Mouse (Mus musculus): ENCODE measurements around the gene Tex44.
A peak's percentile ranks its signal among the peaks of the same experiment; 100 is the strongest.

Gene Tex44

GRCm38 (mm10) chr1:86426128-86426527, at the start of gene Tex44, which contains the start of gene Nmur1:
TSS of gene Tex44 (plus strand) at chr1:86426329.
TSS of gene Nmur1 (minus strand) at chr1:86426228.
- no peak for DNase-seq (ENCODE audit: low read depth, low spot score)

GRCm38 (mm10) chr1:86376354-86376753, 49.8 kb upstream of the Tex44 start:
- DNase-seq (ENCODE audit: low read depth, low spot score), result no peak

GRCm38 (mm10) chr1:86378662-86379061, 47.5 kb upstream of the Tex44 start:
- DNase-seq (ENCODE audit: low read depth, low spot score), result peak; percentile 64

- peak; percentile 57 for DNase-seq (ENCODE audit: low read depth, low spot score)
Measured at GRCm38 (mm10) chr1:86379161-86379569, 47.0 kb upstream of the Tex44 start.

GRCm38 (mm10) chr1:86381027-86381426, 45.1 kb upstream of the Tex44 start:
- DNase-seq (ENCODE audit: low read depth, low spot score), result peak; percentile 85

- peak; percentile 74 for DNase-seq (ENCODE audit: low read depth, low spot score)
Measured at GRCm38 (mm10) chr1:86389230-86389629, 36.9 kb upstream of the Tex44 start.

- DNase-seq (ENCODE audit: low read depth, low spot score), result peak; percentile 39
Measured at GRCm38 (mm10) chr1:86391425-86391824, 34.7 kb upstream of the Tex44 start.

GRCm38 (mm10) chr1:86393219-86393618, 32.9 kb upstream of the Tex44 start:
- DNase-seq (ENCODE audit: low read depth, low spot score), result no peak

GRCm38 (mm10) chr1:86394246-86394645, 31.9 kb upstream of the Tex44 start:
- no peak for DNase-seq (ENCODE audit: low read depth, low spot score)

GRCm38 (mm10) chr1:86395897-86396296, 30.2 kb upstream of the Tex44 start:
- DNase-seq (ENCODE audit: low read depth, low spot score), result no peak

GRCm38 (mm10) chr1:86397621-86398020, 28.5 kb upstream of the Tex44 start:
- no peak for DNase-seq (ENCODE audit: low read depth, low spot score)

GRCm38 (mm10) chr1:86398222-86398621, 27.9 kb upstream of the Tex44 start:
- no peak for DNase-seq (ENCODE audit: low read depth, low spot score)

GRCm38 (mm10) chr1:86399322-86399721, 26.8 kb upstream of the Tex44 start:
- DNase-seq (ENCODE audit: low read depth, low spot score), result no peak

GRCm38 (mm10) chr1:86400096-86400754, 25.9 kb upstream of the Tex44 start:
- no peak for DNase-seq (ENCODE audit: low read depth, low spot score)

- no peak for DNase-seq (ENCODE audit: low read depth, low spot score)
Measured at GRCm38 (mm10) chr1:86404834-86405233, 21.3 kb upstream of the Tex44 start.

GRCm38 (mm10) chr1:86406313-86406712, 19.8 kb upstream of the Tex44 start:
- DNase-seq (ENCODE audit: low read depth, low spot score), result peak; percentile 37

GRCm38 (mm10) chr1:86406914-86407313, 19.2 kb upstream of the Tex44 start:
- peak; percentile 22 for DNase-seq (ENCODE audit: low read depth, low spot score)

GRCm38 (mm10) chr1:86408515-86408914, 17.6 kb upstream of the Tex44 start:
- DNase-seq (ENCODE audit: low read depth, low spot score), result no peak

GRCm38 (mm10) chr1:86409476-86409875, 16.7 kb upstream of the Tex44 start:
- peak; percentile 20 for DNase-seq (ENCODE audit: low read depth, low spot score)

GRCm38 (mm10) chr1:86414715-86415114, 11.4 kb upstream of the Tex44 start:
- DNase-seq (ENCODE audit: low read depth, low spot score), result no peak

- DNase-seq (ENCODE audit: low read depth, low spot score), result no peak
Measured at GRCm38 (mm10) chr1:86415144-86415543, 11.0 kb upstream of the Tex44 start.

GRCm38 (mm10) chr1:86415612-86416184, 10.4 kb upstream of the Tex44 start:
- DNase-seq (ENCODE audit: low read depth, low spot score), result no peak

- DNase-seq (ENCODE audit: low read depth, low spot score), result peak; percentile 47
Measured at GRCm38 (mm10) chr1:86416321-86416720, 9.8 kb upstream of the Tex44 start.
